Mouse (Mus musculus) bone marrow, adult 2 months (tissue): ENCODE data around the gene Sgo2a. TPM values are rescaled to one million over a fixed set of nuclear protein-coding genes. Genes with fewer than 3 reads are reported as not detected.

Experiments
- H3K27ac ChIP-seq: fragments of 200-500 bp; 2 replicates; pipeline ENCODE4 v1.5.1; 2012; ENCODE audit warnings: low read depth, mild to moderate bottlenecking, control low read depth, inconsistent platforms, low read length; ENCODE audit not compliant: control insufficient read depth, poor library complexity, insufficient read depth
- H3K4me1 ChIP-seq: fragments of 200-500 bp; 2 replicates; pipeline ENCODE4 v1.6.1; 2011; ENCODE audit warnings: low read length; ENCODE audit not compliant: control insufficient read depth, insufficient read depth
- H3K4me3 ChIP-seq: fragments of 200-500 bp; replicated peaks from 2 replicates; pipeline ENCODE3; 2011; ENCODE audit warnings: mild to moderate bottlenecking, low read depth, low read length, control low read depth; ENCODE audit not compliant: control insufficient read depth
- CTCF ChIP-seq: fragments of 200-500 bp; IDR thresholded peaks from 2 replicates; pipeline ENCODE4 v1.5.1; 2011; ENCODE audit warnings: low read length, control low read depth; ENCODE audit not compliant: control insufficient read depth, insufficient read depth
- POLR2A ChIP-seq: fragments of 200-500 bp; IDR thresholded peaks from 2 replicates; pipeline ENCODE4 v1.6.1; 2011; ENCODE audit warnings: low read depth, mild to moderate bottlenecking, control low read depth, low read length, borderline replicate concordance; ENCODE audit not compliant: control insufficient read depth
- WGBS: fragments of 180-500 bp; shearing (Covaris S2); methylation state at CpG from one replicate; pipeline ENCODE4 v1.1.7; 2018; 5-methylcytosine and 5-hydroxymethylcytosine counted together
- polyA plus RNA-seq: library from polyadenylated mRNA; stranded (reverse); fragments of >200 nt; gene quantifications from 2 replicates; pipeline ENCODE4 v1.2.4, GENCODE M21; 2011; ENCODE audit warnings: low replicate concordance; ENCODE audit not compliant: missing spikeins, insufficient read depth, insufficient read length

The Sgo2a gene
- 7.0 and 12.0 TPM in 2 replicates for polyA plus RNA-seq

- no peaks in the 10 kb centered on the region; the same call in 1 of the 2 replicates for H3K4me1 ChIP-seq
- H3K4me3 ChIP-seq, result peak within 1 kb of the TSS; percentile 94
- TF ChIP-seq POLR2A, result peak; percentile 49; the same call in 1 of the 2 replicates
- no peak for TF ChIP-seq CTCF
- 7% methylated on average over 30 of the region's 30 CpGs for WGBS
- H3K27ac ChIP-seq, result peak within 1 kb of the TSS; percentile 77
Observed at GRCm38 (mm10) chr1:57995432-57996132, at the start of gene Sgo2a. TSS of gene Sgo2a (plus strand) at chr1:57995971.

GRCm38 (mm10) chr1:57947552-57948347 is 48.0 kb upstream of the Sgo2a start:
- H3K27ac ChIP-seq, result no peak overlapping the region
- 65% methylated on average over 2 of the region's 2 CpGs for WGBS
- H3K4me3 ChIP-seq, result no peak overlapping the region
- TF ChIP-seq POLR2A (no peak), CTCF (no peak)
- no peaks in the 10 kb centered on the region for H3K4me1 ChIP-seq

- TF ChIP-seq CTCF (no peak), POLR2A (no peak)
- 11% methylated on average over 1 of the region's 1 CpGs for WGBS
- H3K4me1 ChIP-seq, result no peaks in the 10 kb centered on the region
Observed at GRCm38 (mm10) chr1:57949195-57949594, 46.6 kb upstream of the Sgo2a start.

GRCm38 (mm10) chr1:57949716-57950115 is 46.1 kb upstream of the Sgo2a start:
- WGBS, result 80% methylated on average over 5 of the region's 5 CpGs

More at GRCm38 (mm10) chr1:57949195-57949594, 46.6 kb upstream of the Sgo2a start:
- no peak overlapping the region for H3K4me3 ChIP-seq
- H3K27ac ChIP-seq, result no peak overlapping the region

GRCm38 (mm10) chr1:57952509-57952908 is 43.3 kb upstream of the Sgo2a start:
- no peaks in the 10 kb centered on the region for H3K4me1 ChIP-seq
- 87% methylated on average over 4 of the region's 4 CpGs for WGBS
- no peak overlapping the region for H3K4me3 ChIP-seq
- no peak overlapping the region for H3K27ac ChIP-seq
- TF ChIP-seq POLR2A (no peak), CTCF (no peak)

More at GRCm38 (mm10) chr1:57949716-57950115, 46.1 kb upstream of the Sgo2a start:
- Histone ChIP-seq H3K27ac (no peak overlapping the region), H3K4me1 (no peaks in the 10 kb centered on the region), H3K4me3 (no peak overlapping the region)
- no peak for TF ChIP-seq CTCF
- no peak for TF ChIP-seq POLR2A

- no peaks in the 10 kb centered on the region for H3K4me1 ChIP-seq
- no peak overlapping the region for H3K4me3 ChIP-seq
- 81% methylated on average over 16 of the region's 16 CpGs for WGBS
- H3K27ac ChIP-seq, result no peak overlapping the region
- TF ChIP-seq POLR2A (no peak), CTCF (no peak)
Observed at GRCm38 (mm10) chr1:57953586-57954375, 42.0 kb upstream of the Sgo2a start.

GRCm38 (mm10) chr1:57954376-57954765 is 41.4 kb upstream of the Sgo2a start:
- WGBS, result 54% methylated on average over 5 of the region's 5 CpGs
- no peak overlapping the region for H3K4me3 ChIP-seq
- TF ChIP-seq CTCF, result no peak
- no peak for TF ChIP-seq POLR2A
- H3K4me1 ChIP-seq, result no peaks in the 10 kb centered on the region
- H3K27ac ChIP-seq, result no peak overlapping the region

- no peaks in the 10 kb centered on the region for H3K4me1 ChIP-seq
- TF ChIP-seq POLR2A, result no peak
- no peak for TF ChIP-seq CTCF
- no peak overlapping the region for H3K27ac ChIP-seq
- WGBS, result 85% methylated on average over 1 of the region's 1 CpGs
- H3K4me3 ChIP-seq, result no peak overlapping the region
Observed at GRCm38 (mm10) chr1:57955774-57956173, 40.0 kb upstream of the Sgo2a start.
